Mouse (Mus musculus) bone marrow macrophage, adult 2 months (primary cell): ENCODE results near the gene Arfip1.

ENCODE experiments used
- CTCF ChIP-seq: IDR thresholded peaks from 2 replicates; pipeline ENCODE4 v1.5.1; 2012; ENCODE audit warnings: low read depth, mild to moderate bottlenecking, low read length, moderate library complexity
- POLR2A ChIP-seq: IDR thresholded peaks from 2 replicates; pipeline ENCODE4 v1.6.1; 2012; ENCODE audit warnings: mild to moderate bottlenecking, low read depth, low read length, borderline replicate concordance

DNA sequence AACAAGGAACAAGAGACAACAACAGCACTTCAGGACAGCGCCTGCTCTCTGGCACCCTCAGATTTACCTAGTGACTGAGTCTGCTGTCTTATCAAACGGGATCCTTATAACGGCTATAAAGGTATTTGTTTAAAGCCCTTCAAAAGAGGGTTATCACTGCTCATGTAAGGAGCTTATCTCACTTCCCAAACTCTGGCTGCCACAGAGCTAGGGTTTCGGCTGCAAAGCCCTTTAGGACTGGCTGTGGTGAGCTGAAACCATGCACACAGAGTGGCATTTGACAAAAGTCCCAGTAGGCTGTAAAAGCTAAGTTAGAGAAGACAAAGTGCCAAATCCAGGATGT is 114.3 kb downstream of the Arfip1 start:
- TF ChIP-seq CTCF (no peak), POLR2A (no peak)
